Mouse (Mus musculus) CD4-positive, CD25-positive, alpha-beta regulatory T cell, adult 4 months (primary cell): ENCODE results near the gene Ywhae. TPM values are rescaled to one million over a fixed set of nuclear protein-coding genes. Genes with fewer than 3 reads are reported as not detected.

Experiments used
- ATAC-seq: one replicate; pipeline ENCODE4 v1.8.0; 2017
- polyA plus RNA-seq, 2 experiments: library from polyadenylated mRNA; unstranded; fragments of 100-300 nt; shearing (Covaris generic); gene quantifications; one replicate each; pipeline ENCODE4 v1.2.1; 2017

The Ywhae gene
- polyA plus RNA-seq, 2 experiments from 2014 or later = 395 to 413 TPM

DNA sequence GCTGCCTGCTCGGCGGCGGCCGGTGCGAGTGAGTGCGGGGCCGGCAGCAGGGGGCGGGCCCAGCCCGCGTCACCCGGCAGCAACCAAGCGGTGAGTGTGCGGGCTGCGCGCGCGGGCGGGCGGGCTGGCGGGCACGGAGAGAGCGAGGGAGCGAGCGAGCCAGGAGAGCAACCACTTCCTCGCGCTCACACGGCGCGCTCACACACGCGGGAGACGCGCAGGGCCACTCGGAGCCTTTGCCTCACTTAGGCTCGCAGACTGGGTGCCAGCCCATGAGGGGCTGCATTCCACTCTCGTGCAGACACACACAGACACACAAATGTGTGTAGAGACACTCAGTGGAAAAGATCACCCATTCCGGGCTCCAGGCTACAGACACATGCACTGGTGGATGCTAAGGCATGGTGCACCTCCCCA lies 63.4 kb downstream of the Ywhae start, which contains the start of gene Doc2b:
Gene Doc2b (minus strand): TSS at position 21 of the 417 bp plus-strand sequence.
- no peak for ATAC-seq

DNA sequence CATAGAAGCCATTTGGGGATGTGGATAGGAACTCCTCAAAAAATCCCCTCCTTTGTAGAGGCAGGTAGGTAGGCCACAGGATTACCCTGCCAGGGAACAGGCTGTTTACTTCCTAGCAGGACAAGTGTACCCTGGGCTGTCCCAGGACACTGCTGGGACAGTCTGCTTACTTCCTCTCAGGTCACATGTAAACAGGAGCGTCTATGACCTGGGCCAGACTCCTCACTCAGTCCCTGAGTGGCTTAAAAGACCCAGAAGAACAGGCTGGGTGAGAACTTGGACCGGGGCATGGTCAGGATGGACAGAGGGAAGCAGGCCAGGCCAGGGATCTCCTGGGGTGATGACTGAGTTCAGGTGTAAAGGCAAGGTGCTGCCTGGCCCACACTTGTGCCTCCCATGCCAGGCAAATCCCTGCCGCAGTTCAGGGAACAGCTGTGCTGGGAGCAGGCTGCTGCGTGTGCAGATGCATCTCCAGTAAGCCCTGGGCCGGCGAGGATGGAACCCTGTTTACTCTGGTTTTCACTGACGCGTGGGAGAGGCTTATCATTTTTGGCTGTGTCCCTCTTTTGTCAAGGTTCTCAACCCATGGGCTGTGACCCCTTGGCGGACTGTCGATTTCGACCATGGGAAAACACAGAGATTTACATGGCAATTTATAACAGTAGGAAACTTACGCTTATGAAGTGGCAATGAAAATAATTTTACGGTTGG lies 64.0 kb downstream of the Ywhae start:
- no peak for ATAC-seq

DNA sequence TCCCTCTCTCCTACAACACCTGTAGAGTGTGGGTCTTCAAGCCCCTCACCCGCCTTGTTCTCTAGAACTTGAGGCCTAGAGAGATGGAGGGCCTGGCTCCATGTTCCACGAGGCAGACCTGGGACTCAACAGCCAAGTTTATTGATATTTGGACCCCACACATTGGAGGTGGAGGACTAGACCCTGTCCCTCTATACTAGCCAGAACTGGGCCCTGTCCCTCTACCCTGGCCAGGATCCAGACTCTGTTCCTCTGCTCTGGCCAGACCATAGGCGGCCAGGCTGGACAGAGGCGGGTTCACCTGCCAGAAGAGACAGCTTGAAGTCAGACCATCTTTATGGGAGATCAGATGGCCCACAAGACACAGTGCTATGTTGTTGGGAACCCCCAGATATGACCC lies 68.7 kb downstream of the Ywhae start:
- ATAC-seq = no peak

DNA sequence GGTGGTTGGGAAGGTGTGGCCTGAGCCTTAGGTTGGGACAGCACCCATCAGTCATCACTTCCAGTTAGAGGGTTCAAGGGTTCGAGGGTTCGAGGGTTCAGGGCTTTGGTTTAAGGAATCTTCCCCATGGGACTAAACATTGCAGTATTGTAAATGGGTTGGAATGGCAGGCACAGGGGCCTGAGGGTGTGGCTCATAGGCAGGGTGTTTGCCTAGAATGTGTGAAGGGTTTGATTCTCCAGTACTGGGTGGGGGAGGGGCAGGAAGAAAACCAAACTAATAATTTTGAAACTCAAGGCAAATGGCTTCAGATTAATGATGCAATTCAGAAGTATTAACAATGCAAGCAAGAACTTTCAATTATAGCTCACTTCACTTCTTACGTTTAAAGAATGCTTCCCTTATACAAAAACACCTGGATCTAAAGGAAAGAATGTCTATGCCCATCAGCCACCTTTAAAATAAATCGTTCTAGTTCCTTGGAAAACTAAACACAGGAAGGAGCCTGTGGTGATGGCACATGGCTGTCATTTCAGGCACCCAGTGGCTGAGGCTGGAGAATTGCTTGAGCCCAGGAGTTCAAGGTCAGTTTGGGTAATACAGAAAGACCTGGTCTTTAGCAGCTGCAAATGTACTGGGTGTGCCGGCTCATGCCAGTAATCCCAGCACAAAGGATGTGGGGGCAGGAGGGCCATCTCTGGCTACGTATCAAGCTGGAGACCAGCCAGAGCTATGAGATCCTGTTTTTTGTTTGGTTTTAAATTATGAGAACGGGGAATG lies 69.3 kb downstream of the Ywhae start:
- no peak for ATAC-seq

DNA sequence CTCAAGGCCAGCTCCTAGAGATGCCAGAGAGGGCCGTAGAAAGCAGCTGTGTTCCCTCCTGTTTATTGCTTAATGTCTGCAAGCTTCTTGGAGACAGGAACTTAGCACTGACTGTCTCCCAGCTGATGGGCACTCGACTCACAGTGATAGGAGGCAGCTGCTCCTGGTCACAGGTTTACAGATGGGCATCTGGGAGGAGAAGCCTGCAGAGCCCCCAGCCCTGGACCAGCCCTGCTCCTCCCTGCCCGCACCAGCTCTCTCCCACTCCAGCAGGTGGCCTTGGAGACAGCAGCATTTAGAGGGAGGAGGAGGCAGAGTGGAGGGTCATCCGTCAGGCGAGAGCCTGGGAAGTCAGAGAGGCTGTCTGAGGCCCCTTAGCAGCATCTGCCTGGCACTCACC lies 74.8 kb downstream of the Ywhae start:
- ATAC-seq = no peak

DNA sequence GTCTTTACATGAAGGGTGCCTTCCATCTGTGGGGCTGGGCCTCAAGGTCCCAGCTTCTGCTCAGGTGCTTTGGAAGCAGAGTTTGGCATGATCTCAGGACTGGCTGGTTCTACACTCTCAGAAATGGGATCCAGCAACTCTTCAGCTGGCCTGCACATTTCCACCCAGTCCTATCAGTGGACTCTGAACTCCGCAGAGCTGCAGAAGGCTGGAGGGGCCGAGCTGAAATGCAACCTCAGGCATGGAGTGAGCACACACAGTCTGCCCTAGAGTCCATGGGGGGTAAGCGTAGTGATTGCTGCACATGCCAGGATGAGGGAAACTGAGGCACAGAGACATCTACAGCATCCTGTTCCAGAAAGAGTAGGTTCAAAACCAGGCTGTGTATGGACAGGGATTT lies 77.9 kb downstream of the Ywhae start:
- ATAC-seq = no peak

DNA sequence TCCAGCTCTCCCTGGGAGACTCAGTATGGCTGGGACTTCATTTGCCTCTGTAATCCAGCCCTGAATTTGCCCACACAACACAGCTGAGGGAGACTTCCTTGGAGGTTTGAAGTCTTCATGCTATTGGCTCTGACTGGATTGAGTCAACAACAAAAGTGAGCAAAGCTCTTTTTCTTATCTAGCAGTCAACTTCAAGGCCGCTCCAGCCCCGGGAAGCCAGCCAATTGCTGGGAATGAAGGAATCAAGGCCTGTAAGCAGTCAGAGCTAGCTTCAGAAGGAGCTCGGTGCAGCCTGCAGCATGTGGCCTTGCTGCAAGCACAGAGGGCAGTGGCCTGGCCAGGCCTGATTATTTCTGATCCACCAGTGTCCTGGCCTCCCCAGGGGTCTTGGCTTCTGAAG lies 79.2 kb downstream of the Ywhae start:
- ATAC-seq = no peak

DNA sequence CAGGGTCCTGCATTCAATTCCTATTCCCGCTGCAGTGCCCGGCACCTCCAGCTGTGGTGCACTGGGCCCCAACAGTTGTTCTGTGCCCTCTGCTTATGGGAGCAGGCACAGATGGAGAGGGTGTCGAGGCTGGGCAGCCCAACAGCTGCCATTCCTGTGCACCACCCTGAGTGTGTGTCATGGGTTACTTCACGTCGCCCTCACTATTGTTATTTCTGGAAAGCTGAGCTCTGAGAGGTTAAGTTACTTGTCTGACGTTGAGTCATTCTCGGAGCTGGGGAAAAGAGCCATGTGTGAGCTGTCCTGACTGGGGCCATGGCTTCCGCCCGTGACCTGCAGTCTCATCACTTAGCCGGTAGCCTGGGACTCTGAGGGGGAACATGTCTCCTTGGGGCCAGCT lies 80.4 kb downstream of the Ywhae start:
- no peak for ATAC-seq

Other genes starting within 250 kb of the Ywhae start
- gene Prpf8, start 246.1 kb upstream of the Ywhae start, polyA plus RNA-seq = 10 to 100 TPM; 37.0 to 42.3 TPM
- under 1 TPM in 1 of 2 experiments, not detected in 1; 0.56 TPM for gene Rilp, start 222.8 kb upstream of the Ywhae start, polyA plus RNA-seq
- gene Scarf1, start 219.3 kb upstream of the Ywhae start, polyA plus RNA-seq = under 1 TPM; 0.85 to 0.91 TPM
- gene Slc43a2, start 201.2 kb upstream of the Ywhae start, polyA plus RNA-seq = 10 to 100 TPM; 17.3 to 27.2 TPM
- 10 to 100 TPM; 22.1 to 42.5 TPM for gene Pitpna, start 144.8 kb upstream of the Ywhae start, polyA plus RNA-seq
- gene Inpp5k, start 101.9 kb upstream of the Ywhae start, polyA plus RNA-seq = 100 to 1,000 TPM; 123 to 160 TPM
- 10 to 100 TPM; 16.2 to 30.4 TPM for gene Myo1c, start 82.4 kb upstream of the Ywhae start, polyA plus RNA-seq
- 10 to 100 TPM; 10.4 to 15.3 TPM for gene Crk, start 53.6 kb upstream of the Ywhae start, polyA plus RNA-seq
- not detected for gene Doc2b, start 63.2 kb downstream of the Ywhae start, polyA plus RNA-seq
- 1 to 10 TPM; 6.3 to 7.9 TPM for gene Rph3al, start 205.6 kb downstream of the Ywhae start, polyA plus RNA-seq